Mouse (Mus musculus) cerebellum, adult 2 months (tissue): ENCODE data around the gene Hp. TPM values are rescaled to one million over a fixed set of nuclear protein-coding genes. Genes with fewer than 3 reads are reported as not detected.

ENCODE experiments used
- DNase-seq, 2 experiments: peaks; one replicate each; pipeline ENCODE4 v3.0.0; 2021
- H3K27ac ChIP-seq: fragments of 200-500 bp; 2 replicates; pipeline ENCODE4 v1.5.1; 2012; ENCODE audit warnings: low read length, control low read depth, inconsistent platforms; ENCODE audit not compliant: insufficient read depth
- H3K27me3 ChIP-seq: fragments of 200-500 bp; 2 replicates; pipeline ENCODE4 v1.6.1; 2012; ENCODE audit warnings: inconsistent platforms, mild to moderate bottlenecking, low read length, moderate library complexity; ENCODE audit not compliant: control insufficient read depth, insufficient read depth
- H3K4me1 ChIP-seq: fragments of 200-500 bp; 2 replicates; pipeline ENCODE4 v1.6.1; 2011; ENCODE audit warnings: low read length; ENCODE audit not compliant: control insufficient read depth, insufficient read depth
- H3K4me3 ChIP-seq: fragments of 200-500 bp; replicated peaks from 2 replicates; pipeline ENCODE3; 2011; ENCODE audit warnings: mild to moderate bottlenecking, low read depth, low read length, control low read depth; ENCODE audit not compliant: insufficient read depth
- CTCF ChIP-seq: fragments of 200-500 bp; IDR thresholded peaks from 2 replicates; pipeline ENCODE4 v1.5.1; 2011; ENCODE audit warnings: low read depth, mild to moderate bottlenecking, control low read depth, low read length, moderate library complexity, borderline replicate concordance; ENCODE audit not compliant: insufficient read depth
- POLR2A ChIP-seq: fragments of 200-500 bp; IDR thresholded peaks from 2 replicates; pipeline ENCODE4 v1.6.1; 2011; ENCODE audit warnings: low read length, control low read depth, borderline replicate concordance; ENCODE audit not compliant: insufficient read depth
- WGBS: fragments of 180-500 bp; shearing (Covaris S2); methylation state at CpG from one replicate; pipeline ENCODE4 v1.1.7; 2018; 5-methylcytosine and 5-hydroxymethylcytosine counted together
- polyA plus RNA-seq: library from polyadenylated mRNA; depleted of rRNA; stranded (reverse); fragments of >200 nt; gene quantifications from 2 replicates; pipeline ENCODE4 v1.2.3, GENCODE M21; 2012

Gene Hp
- polyA plus RNA-seq, 1 experiment, result 0.44 TPM

DNA sequence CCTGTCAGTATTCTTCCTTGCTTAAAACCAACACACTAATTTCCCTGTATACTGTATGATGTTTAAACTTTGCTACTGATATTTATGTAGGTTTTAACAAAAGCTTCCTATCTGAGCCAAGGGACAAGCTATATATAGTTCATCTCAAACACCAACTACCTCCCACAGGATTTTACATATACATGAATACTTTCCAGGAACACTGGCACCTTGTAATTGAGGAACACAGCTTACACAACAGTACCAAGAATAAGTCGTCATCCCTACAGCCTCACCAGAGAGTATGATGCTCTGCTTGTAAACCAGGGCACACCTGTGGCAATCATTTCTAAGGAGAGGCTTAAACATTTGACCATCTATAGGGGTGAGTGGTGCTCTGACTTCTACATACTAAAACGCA, 27.8 kb upstream of the Hp start:
- DNase-seq, result no peak
- Histone ChIP-seq H3K27me3 (no peaks in the 10 kb centered on the region), H3K4me3 (no peak overlapping the region), H3K4me1 (peaks cover 5% of the 10 kb centered on the region; the same call in 1 of the 2 replicates), H3K27ac (no peak overlapping the region)
- 86% methylated on average over 2 of the region's 2 CpGs for WGBS
- TF ChIP-seq POLR2A (no peak), CTCF (no peak)

- Histone ChIP-seq H3K4me3 (no peak overlapping the region), H3K4me1 (no peaks in the 10 kb centered on the region), H3K27ac (no peak overlapping the region), H3K27me3 (no peaks in the 10 kb centered on the region)
- TF ChIP-seq POLR2A, result no peak
- peak; percentile 85 for TF ChIP-seq CTCF
- peak; percentile 22 to 47 for DNase-seq
- 47% methylated on average over 8 of the region's 8 CpGs for WGBS
Observed at GRCm38 (mm10) chr8:109595854-109596253, 16.9 kb upstream of the Hp start.

GRCm38 (mm10) chr8:109593117-109593788, 14.3 kb upstream of the Hp start:
- Histone ChIP-seq H3K27ac (no peak overlapping the region), H3K4me3 (no peak overlapping the region), H3K27me3 (no peaks in the 10 kb centered on the region), H3K4me1 (no peaks in the 10 kb centered on the region)
- no peak for DNase-seq
- WGBS, result 77% methylated on average over 6 of the region's 6 CpGs
- TF ChIP-seq CTCF (no peak), POLR2A (no peak)

- Histone ChIP-seq H3K4me3 (no peak overlapping the region), H3K27ac (no peak overlapping the region), H3K27me3 (no peaks in the 10 kb centered on the region), H3K4me1 (no peaks in the 10 kb centered on the region)
- 20% methylated on average over 5 of the region's 5 CpGs for WGBS
- no peak for TF ChIP-seq CTCF
- no peak for DNase-seq
Observed at GRCm38 (mm10) chr8:109592164-109592563, 13.2 kb upstream of the Hp start.

DNA sequence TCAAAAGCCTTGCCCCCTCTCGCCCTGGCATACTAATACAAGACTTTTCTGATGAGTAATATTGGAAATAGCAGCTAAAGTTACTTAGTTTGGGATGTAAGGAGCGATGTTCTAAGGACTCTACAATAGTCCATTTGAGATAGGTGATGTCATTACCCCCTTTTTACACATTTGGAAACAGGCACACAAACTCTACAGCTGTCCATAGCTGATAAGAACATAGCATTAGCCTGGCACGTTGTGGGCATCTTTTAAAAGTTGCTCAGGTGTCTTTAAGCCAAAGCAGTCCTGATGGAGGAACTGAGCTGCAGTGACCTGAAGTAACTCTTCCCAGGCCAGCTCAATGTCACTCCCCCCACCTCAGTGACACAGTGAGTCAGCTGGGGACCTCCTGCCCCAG, 12.4 kb upstream of the Hp start:
- no peak for DNase-seq
- Histone ChIP-seq H3K4me3 (no peak overlapping the region), H3K4me1 (no peaks in the 10 kb centered on the region), H3K27me3 (no peaks in the 10 kb centered on the region), H3K27ac (no peak overlapping the region)
- TF ChIP-seq CTCF, result no peak
- no peak for TF ChIP-seq POLR2A
- WGBS, result 78% methylated on average over 3 of the region's 3 CpGs

DNA sequence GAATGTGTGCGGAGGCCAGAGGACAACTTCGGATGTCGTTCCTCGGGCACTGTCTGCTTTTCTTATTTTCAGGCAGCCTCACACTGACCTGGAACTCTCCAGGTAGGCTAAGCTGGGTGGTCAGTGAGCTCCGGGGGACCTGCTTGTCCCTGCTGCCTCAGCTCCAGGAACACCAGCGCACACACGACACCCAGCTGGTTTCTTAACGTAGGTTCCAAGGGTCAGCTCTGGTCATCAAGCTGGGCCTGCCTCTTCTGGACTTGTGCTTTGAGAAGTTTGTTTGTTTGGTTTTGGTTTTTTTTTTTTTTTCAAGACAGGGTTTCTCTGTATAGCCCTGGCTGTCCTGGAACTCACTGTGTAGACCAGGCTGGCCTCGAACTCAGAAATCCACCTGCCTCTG, 11.9 kb upstream of the Hp start:
- WGBS, result 87% methylated on average over 9 of the region's 9 CpGs
- H3K27me3 ChIP-seq, result no peaks in the 10 kb centered on the region

DNA sequence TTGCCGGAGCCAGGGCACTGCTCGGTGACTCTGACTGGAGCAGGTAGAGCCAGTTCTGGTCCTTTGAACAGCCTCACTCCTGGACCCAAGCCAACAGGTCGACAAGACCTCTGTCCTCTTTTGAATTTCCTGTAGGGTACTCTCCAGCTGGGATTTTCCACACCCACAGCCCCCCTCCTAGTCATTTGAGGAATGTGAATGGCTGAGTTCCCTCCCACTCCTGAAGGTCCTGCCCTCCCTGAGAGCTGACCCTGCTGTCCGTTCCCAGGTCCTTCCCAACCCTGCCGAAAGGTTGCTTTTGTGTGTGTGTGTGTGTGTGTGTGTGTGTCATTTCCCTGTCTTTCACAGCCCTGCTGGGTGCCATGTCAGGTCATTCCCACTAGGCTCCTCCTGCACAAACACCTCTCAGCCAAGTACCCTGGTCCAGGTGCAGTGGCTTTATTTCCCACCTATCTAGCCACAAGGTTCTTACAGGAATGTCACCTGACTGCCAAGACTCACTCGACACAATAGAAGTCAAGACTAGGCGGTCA, 8.1 kb upstream of the Hp start:
- no peak for DNase-seq
- TF ChIP-seq CTCF (no peak), POLR2A (no peak)
- WGBS, result 63% methylated on average over 7 of the region's 7 CpGs
- Histone ChIP-seq H3K4me3 (no peak overlapping the region), H3K27ac (no peak overlapping the region), H3K27me3 (no peaks in the 10 kb centered on the region), H3K4me1 (no peaks in the 10 kb centered on the region)

More for the DNA sequence above, 11.9 kb upstream of the Hp start:
- no peak overlapping the region for H3K4me3 ChIP-seq
- H3K27ac ChIP-seq, result no peak overlapping the region
- no peak for DNase-seq
- no peaks in the 10 kb centered on the region for H3K4me1 ChIP-seq
- no peak for TF ChIP-seq CTCF

- no peak overlapping the region for H3K4me3 ChIP-seq
- no peak for DNase-seq
- TF ChIP-seq POLR2A, result no peak
- no peak for TF ChIP-seq CTCF
- no peaks in the 10 kb centered on the region for H3K27me3 ChIP-seq
- no peak overlapping the region for H3K27ac ChIP-seq
- H3K4me1 ChIP-seq, result no peaks in the 10 kb centered on the region
Observed at GRCm38 (mm10) chr8:109585652-109586051, 6.7 kb upstream of the Hp start.

DNA sequence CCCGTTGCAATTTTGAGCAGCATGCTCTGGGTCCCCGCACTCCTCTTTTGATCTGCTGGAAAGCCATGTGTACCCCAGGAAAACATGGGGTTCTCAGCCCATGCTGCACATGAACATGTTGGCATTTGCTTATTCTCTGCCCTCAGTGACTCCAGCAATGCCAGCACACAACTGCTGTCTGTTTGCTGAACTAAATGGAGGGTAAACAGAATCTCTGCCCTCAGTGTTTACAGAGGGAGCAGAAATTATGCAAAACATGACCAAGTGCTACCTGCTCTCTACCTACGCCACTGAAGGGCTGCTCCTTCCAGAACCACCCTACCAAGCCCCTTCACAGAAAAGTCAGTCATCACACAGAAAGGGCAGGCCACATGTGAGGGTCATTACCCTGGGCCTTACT, 5.9 kb upstream of the Hp start:
- Histone ChIP-seq H3K4me3 (no peak overlapping the region), H3K4me1 (no peaks in the 10 kb centered on the region), H3K27me3 (no peaks in the 10 kb centered on the region), H3K27ac (no peak overlapping the region)
- no peak for DNase-seq
- 84% methylated on average over 3 of the region's 3 CpGs for WGBS
- TF ChIP-seq CTCF (no peak), POLR2A (no peak)
